Mouse (Mus musculus): ENCODE measurements around the gene Cyp2j9. TPM values are rescaled to one million over a fixed set of nuclear protein-coding genes. Genes with fewer than 3 reads are reported as not detected.
"Not testable (repeated sequence)": the region's sequence is repeated elsewhere in the genome, so short reads cannot be mapped to it uniquely, and the experiment has no call there.

Gene Cyp2j9
- 10 to 100 TPM; 28.7 to 32.8 TPM for total RNA-seq (2021)

DNA sequence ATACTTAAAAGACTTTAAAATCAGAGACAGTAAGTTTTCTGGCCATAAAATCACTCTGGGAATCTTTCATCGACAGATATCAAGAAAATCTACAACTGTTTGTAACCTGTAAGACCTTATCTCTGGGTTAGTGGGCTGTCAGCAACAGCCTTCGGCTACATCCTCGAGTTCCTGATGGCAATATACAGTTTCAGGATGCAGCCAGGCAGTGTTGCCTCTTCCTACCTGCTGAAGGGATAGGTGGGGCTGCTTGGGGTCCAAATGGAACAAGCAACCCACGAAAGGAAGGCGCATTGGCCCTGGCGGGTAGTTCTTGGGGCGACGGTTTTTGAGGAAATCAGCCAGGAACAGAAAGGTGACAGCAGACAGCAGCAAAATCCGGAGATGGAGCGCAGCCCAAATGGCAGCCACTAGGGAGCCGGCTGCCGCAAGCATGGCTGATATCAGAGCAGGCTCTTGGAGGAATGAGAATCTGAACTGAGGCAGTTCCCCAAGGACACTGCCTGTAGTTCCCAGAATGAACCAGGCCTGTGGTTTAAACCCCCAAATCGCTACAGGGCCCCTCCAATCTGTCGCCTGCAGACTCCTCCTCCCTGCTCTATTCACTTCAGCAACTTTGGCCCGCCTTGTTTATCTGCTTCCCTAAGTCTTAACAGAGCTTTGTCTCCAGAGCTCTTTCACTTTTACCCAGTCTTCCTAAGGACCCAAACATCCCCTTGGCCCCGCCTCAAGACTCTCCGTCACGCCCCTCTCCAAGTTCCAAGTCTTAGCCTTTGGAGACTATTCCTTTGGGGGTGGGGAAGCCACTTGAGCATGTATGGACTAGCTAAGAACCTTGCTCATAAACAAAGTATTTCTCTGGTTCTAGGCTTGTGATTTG, at the start of gene Cyp2j9:
Cyp2j9 (minus strand) TSS at position 668 of the 880 bp plus-strand sequence.
- peak; percentile 23 to 30 for DNase-seq (ENCODE audit: extremely low spot score in 1 of 2, low spot score in 1 of 2)

DNA sequence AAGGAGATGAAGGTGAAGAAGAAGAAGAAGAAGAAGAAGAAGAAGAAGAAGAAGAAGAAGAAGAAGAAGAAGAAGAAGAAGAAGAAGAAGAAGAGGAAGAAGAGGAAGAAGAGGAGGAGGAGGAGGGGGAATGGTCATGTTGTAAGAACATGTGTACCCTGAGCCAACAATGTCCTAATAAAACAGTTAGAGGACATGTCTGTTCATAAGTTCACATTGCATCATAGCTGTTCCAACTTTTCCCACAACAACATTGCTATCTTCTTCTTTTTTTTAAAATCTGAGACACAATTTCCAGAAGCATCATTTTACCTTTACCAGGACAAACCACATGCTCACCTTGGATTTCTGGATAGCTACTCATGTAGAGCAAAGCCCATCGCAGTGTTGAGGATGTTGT, 44.1 kb upstream of the Cyp2j9 start:
- DNase-seq (ENCODE audit: extremely low spot score in 1 of 2, low spot score in 1 of 2), result no peak

DNA sequence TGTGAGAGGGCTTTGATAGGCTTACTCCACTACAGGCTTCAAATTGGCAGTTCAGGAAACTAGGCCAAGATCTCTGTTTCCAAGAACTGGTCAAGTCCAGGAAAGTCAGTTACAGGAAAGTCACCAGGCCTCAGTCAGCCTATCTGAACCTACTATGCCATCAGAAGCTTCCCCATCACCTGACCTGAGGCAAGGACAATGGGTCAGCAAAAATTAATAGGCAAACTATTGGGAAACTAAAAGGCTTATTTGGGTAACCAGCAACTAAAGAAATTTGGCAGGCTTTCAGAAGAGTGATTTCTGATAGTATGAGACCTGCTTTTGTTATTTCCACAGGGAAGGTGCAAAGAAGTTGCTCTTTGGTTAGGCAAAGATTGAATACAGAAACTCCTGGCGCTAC, 31.1 kb upstream of the Cyp2j9 start:
- DNase-seq (ENCODE audit: extremely low spot score in 1 of 2, low spot score in 1 of 2), result no peak

DNA sequence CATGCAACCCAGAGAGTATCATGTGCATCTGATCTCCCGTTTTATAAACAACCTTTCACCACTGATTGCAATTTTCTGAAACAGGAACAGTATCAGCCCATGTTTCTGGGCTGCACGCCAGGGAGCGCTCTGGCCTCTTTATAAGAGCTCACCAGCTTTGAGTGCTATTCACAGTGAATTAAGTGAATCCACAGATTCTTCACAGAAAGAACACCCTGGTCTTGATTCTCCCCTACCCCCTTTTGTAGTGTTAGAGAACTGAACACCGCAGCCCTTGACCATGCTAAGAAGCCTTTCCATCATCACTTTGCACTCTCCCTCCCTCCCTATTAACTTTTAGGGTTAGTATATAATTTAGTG, 393 bp upstream of the Cyp2j9 start:
- DNase-seq (ENCODE audit: extremely low spot score in 1 of 2, low spot score in 1 of 2), result peak in 1 of 2 experiments; percentile 71

- no peak for DNase-seq (ENCODE audit: extremely low spot score in 1 of 2, low spot score in 1 of 2)
Observed at GRCm38 (mm10) chr4:96581425-96582088, 9.8 kb downstream of the Cyp2j9 start.

DNA sequence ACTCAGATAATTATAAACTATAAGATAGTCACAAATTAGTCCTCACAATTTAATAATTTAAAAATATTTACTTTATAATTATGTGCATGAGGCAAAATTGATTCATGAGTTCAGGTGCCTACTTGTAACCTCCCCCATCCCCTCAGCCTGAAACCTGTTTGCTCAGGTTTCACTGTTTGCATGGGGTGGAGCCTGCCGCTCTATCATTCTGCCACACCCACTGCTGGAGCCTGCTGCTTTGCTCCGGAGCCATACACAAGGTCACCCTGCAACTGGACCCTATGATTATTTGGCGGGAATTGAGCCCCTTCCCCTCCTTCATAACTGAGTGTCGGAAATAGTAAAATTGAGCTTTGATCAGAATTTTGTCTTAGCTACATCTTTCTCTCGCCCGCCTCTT, 11.0 kb downstream of the Cyp2j9 start:
- DNase-seq (ENCODE audit: extremely low spot score in 1 of 2, low spot score in 1 of 2), result not testable (repeated sequence)

GRCm38 (mm10) chr4:96569442-96569841, 21.9 kb downstream of the Cyp2j9 start:
- DNase-seq (ENCODE audit: extremely low spot score in 1 of 2, low spot score in 1 of 2), result no peak

DNA sequence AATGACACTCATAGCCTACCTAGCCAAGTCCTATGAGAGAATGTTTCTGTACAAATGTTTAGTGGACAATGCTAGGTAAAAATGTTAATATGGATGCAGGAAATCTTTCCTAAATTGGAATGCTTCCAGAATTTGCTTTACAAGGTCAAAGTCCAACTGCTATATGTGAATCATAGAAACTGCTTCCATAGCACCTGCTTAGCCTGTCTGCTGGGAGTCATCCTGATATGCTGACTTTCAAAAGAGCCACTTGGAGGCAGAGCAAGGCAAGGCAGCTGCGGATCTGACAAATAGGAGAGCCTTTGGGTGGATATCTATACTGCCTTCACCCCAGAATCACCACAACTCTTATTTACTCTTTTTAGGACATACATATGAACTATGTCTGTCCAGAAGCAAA, 23.4 kb downstream of the Cyp2j9 start:
- no peak for DNase-seq (ENCODE audit: extremely low spot score in 1 of 2, low spot score in 1 of 2)

DNA sequence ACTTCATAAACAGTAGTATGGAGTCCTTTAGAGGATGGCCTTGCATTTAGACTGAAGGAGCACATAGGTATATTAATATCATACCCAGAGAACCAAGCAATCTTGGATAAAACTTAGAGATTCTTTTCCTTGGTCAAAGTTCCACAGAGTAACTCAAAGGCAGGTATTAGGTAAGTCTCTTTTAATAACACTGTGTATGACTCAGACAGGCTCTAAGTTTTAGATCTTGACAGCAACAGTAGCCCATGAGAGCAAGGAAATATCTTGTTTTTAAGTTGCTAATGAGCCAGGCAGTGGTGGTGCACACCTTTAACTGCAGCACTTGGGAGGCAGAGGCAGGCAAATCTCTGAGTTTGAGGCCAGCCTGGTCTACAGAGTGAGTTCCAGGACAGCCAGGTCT, 25.6 kb downstream of the Cyp2j9 start:
- no peak for DNase-seq (ENCODE audit: extremely low spot score in 1 of 2, low spot score in 1 of 2)

- DNase-seq (ENCODE audit: extremely low spot score in 1 of 2, low spot score in 1 of 2), result no peak
Observed at GRCm38 (mm10) chr4:96560464-96560863, 30.9 kb downstream of the Cyp2j9 start.

DNA sequence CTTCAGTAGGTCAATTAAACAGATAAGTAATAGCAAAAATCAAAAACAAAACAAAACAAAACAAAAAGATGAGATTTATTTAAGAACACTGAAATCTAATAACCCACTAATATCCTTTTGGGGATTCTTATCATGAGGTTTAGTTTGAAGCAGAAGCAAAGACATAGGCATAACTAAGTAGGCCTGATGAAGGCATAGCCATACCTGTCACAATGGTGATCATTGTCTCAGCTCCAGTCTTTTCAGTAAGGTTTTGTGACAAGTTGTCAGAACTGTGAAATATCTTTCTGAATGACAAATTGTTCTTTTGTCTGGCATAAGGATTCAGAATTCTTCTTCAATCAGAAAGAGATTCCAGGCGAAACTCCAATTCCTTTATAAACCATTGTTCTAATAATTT, 31.6 kb downstream of the Cyp2j9 start:
- DNase-seq (ENCODE audit: extremely low spot score in 1 of 2, low spot score in 1 of 2), result no peak

DNA sequence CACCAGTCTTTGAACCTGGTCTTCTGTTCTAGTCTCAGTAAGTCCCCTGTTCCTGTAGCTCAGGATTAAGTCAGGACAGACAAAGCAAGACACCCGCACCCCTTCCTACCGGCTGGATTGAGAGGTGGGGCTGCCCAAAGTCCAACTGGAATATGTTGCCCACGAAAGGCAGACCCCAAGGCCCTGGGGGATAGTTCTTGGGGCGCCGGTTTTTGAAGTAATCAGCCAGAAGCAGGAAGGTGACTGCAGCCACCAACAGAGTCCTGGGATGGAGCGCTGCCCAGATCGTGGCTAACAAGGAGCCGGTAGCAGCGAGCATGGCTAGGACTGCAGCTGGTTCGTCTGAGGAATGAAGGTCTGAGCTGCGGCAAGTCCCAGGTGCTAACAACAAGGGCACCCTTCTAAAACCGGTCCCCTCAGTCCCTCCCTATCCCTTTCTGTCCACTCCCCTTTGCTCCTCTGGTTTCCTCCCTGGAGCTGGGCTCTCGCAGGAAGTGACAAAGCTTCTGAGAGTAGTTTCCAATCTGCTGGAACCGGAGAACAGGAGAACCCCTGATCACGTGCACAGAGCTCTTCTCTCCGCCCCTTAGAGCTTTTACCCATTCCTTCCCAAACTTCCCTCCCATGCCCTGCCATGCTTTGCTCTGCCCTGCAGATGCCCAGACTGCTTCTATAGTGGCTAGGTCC, 38.1 kb downstream of the Cyp2j9 start, which contains the start of gene Cyp2j6:
Cyp2j6 (minus strand) TSS at position 529 of the 687 bp plus-strand sequence.
- peak; percentile 17 to 31 for DNase-seq (ENCODE audit: extremely low spot score in 1 of 2, low spot score in 1 of 2)

DNA sequence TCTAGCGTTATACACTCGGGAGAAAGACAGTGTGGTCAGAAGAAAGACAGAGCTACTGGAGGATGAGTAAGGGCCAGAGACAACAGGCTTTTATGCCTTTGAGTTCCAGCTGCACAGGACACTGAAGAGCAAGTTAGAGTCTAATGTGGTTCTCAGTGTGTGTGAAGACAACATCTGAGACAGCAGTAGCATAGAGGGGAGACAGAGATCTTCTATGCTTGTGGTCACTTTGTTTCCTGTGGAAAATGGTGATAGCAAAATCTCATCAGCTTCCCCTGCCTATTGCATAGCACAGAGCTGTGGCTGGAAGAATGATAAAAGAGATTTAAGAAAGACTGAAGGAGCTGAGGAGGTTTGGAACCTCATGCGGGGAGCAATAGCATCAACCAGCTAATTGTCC, 39.8 kb downstream of the Cyp2j9 start:
- DNase-seq (ENCODE audit: extremely low spot score in 1 of 2, low spot score in 1 of 2), result no peak

GRCm38 (mm10) chr4:96545976-96546375, 45.4 kb downstream of the Cyp2j9 start:
- no peak for DNase-seq (ENCODE audit: extremely low spot score in 1 of 2, low spot score in 1 of 2)

DNA sequence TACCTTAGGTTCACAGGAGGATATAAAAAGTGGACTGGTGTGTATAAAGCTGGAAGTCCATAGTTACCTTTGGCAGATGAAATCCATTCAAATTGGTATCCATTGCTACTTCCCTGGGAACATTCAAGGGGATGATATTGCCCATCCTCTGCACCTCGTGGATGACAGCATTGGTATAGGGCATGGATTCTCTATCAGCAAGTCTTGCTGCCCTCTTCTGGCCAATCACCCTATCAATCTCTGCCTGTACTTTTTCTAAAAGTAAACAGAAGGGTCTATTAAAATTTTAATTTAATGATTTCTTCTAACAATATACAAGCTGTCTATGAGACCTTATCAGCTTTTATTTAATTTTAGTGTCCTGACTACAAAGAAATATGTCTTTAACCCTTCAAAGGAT, 65.6 kb downstream of the Cyp2j9 start:
- DNase-seq (ENCODE audit: extremely low spot score in 1 of 2, low spot score in 1 of 2), result peak in 1 of 2 experiments; percentile 12

GRCm38 (mm10) chr4:96522256-96522655, 69.1 kb downstream of the Cyp2j9 start:
- no peak for DNase-seq (ENCODE audit: extremely low spot score in 1 of 2, low spot score in 1 of 2)

Other genes starting within 250 kb of the Cyp2j9 start
- gene Cyp2j11, start 242.9 kb downstream of the Cyp2j9 start, total RNA-seq (2021), result not detected
- gene Cyp2j8, start 84.2 kb downstream of the Cyp2j9 start, total RNA-seq (2021), result not detected
- 10 to 100 TPM; 16.2 to 16.4 TPM for gene Cyp2j6, start 37.9 kb downstream of the Cyp2j9 start, total RNA-seq (2021)
- gene Cyp2j5, start 72.6 kb upstream of the Cyp2j9 start, total RNA-seq (2021), result not detected
- not detected for gene Gm12695, start 193.6 kb upstream of the Cyp2j9 start, total RNA-seq (2021)